Mouse (Mus musculus): ENCODE measurements around the gene Samd14.

- TF ChIP-seq CTCF (conservative IDR thresholded peaks at IDR 0.05; ENCODE audit: insufficient read depth, insufficient read length, low read depth, low read length) = no peak
- TF ChIP-seq POLR2A (IDR thresholded peaks at IDR 0.05; ENCODE audit: low read depth, low read length) = no peak
These were observed 61.6 kb downstream of the Samd14 start for GRCm38 (mm10) chr11:95071266-95071665.
